Mouse (Mus musculus) natural killer cell, adult 2 months (primary cell): ENCODE measurements around the gene Laptm4a.

ENCODE experiments used
- DNase-seq, 2 experiments: peaks; one replicate each; pipeline ENCODE4 v3.0.0; 2022; ENCODE audit warnings: low spot score in 2 of 2

Gene Laptm4a

DNA sequence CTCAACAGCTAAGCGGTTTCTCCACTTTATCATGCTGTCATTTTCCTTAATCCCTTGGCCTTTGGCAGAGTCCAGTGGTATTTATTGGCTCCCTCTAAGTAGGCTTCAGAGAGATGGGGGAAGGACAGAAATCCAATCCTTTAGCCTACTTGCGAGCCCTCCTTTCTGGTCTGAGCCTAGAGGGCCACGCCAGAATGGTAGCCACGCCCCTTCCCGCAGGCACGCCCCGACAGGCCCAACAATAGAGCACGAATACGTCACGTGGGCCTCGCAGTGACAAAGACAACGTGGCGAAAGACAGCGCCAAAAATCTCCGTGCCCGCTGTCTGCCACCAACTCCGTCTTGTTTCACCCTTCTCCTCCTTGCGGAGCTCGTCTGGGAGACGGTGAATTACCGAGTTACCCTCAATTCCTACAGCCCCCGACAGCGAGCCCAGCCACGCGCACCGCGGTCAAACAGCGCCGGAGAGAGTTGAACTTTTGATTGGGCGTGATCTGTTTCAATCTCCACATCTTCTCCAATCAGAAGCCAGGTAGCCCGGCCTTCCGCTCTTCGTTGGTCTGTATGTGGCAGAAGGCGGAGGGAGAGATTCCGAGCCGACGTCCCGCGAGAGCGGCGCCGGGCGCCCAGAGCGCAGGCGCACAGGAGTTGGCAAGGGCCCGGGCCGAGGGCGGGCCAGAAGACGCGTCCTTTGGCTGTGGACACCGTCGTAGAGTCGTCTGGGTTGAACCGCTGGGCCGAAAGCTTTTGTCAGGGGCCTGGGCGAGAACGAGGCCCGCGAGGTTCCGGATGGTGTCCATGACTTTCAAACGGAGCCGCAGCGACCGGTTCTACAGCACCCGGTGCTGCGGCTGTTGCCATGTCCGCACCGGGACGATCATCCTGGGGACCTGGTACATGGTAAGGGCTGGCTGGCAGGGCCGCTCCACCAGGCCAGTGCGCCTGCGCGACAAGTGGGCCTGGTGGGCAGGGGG lies at the start of gene Laptm4a:
Laptm4a (plus strand) TSS at position 271 of the 975 bp plus-strand sequence.
- peak; percentile 96 to 98 for DNase-seq

DNA sequence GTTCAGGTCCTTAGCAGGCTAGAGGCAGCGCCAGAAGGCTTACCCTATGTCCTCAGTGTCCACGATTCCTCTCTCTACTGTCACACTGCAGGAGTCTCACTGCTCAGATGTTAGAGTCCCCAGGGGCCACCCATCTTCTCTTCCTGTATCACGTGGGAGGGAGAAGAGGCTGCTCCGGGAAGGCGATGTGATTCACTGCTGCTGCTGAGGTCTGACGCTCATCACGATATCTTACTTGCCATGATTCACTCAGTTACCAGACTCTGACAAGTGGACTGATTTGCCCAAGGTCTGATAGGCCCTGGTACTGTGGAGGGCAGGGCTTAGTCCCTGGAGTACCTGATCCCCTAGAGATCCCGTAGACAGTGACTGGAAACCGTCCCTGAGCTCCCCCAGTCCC lies 45.9 kb upstream of the Laptm4a start:
- DNase-seq, result no peak

DNA sequence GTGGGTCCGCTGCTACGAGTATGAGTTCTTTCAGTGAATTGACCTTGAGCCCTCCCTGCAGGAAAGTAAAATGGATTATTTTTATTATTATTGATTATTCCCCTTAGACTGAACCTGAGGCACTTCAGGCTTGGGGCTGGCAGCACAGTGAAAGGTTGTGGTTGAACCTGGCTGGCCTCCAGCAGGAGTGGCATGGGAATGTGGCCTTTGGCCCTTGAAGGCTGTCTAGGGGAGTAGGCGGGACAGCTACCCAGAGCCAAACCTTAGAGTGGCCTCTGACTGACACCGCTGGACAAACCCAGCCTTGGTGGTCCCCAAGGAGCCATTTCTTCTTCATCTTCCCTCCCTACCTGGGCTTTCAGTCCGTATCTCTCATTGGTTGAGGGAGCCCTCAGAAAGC lies 44.6 kb upstream of the Laptm4a start:
- DNase-seq, result no peak

DNA sequence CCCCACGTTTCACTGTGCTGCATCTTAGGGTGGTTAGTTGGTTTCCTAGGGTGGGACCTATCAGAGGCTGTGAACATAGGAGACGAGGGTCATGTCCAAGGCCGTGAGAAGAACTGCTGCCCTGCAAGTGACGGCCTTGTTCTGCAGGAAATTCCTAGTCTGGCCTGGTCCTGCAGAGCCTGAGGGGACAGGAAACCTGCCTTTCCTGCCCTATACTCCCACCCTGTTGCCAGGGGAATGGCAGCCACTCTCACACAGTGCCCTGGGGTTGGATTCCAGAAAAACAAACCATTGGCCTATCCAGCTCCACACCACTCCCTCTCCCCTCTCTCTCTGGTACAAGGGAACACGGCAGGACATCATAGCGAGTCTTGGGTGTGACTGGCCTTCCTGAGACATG lies 44.1 kb upstream of the Laptm4a start:
- DNase-seq, result no peak

DNA sequence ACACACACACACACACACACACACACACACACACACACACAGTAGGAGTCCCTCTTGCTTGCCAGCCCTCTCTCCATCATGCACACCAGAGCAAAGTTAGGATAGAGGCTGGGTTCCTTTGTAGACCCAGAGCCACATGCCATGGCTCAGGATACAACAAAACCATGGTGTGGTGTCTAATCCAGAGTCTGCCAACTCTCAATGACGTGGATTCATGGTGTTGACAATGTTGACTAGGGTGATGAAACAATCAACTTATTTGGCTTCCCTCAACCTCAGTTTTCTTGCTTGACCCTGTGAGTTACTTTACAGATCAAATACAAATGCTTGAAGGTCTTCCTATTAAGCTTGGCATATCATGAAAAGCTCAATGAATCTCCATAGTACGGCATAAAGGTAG lies 42.7 kb upstream of the Laptm4a start:
- no peak for DNase-seq

DNA sequence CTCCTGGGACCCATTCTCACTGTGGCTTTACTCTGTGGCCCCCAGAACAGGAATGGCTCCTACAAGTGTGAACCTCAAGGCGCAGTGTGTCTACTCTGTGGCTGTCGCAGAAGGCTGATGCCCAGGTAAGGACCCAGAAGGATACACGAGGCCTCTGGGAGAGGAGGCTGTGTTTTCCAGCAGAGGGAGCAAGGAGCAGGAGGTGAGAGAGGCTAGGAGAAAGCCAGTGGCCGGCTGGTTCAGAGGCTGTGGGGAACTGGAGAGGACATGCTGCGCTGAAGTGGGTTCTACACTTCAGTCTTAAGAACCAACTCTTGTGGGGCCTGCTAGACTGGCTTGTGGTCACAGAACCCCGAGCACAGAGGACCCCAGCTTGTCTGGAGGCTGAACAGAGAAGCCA lies 42.1 kb upstream of the Laptm4a start:
- DNase-seq, result no peak

DNA sequence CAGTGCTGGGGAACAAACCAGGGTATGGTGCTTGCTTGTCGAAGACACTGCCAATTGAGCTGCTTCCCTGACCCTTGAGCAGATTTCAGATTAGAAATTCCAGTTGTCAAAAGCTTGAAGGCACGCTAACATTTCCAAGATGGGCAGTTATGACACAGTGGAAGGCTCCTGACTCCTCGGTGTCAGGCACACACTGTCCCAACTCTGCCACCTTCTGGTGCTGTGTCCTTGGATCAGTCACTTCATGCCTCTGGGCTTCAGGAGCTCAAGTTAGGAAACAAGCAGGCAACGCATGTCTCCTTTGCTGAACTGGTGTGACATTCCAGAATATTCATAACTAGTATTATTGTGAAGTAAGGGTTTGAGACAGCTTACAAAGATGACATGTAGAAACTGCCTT lies 39.7 kb upstream of the Laptm4a start:
- no peak for DNase-seq

DNA sequence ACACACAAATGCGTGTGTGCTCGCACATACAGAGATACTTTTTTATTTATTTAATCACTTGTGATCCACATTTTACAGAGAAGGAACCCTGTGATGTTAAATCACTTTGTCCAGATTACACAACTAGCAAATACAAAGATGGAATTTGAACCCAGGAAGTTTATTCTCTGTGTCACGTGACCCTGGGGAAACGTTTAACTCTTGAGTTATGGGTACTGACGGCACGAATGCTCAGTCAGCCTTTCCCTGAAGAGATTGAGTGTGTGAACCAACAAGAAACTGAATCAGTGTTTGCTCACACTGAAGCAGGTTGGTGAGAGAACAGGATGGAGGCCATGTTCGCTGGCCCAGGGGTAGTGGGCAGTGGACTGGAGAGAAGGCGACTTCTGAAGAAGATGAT lies 39.1 kb upstream of the Laptm4a start:
- DNase-seq, result no peak

DNA sequence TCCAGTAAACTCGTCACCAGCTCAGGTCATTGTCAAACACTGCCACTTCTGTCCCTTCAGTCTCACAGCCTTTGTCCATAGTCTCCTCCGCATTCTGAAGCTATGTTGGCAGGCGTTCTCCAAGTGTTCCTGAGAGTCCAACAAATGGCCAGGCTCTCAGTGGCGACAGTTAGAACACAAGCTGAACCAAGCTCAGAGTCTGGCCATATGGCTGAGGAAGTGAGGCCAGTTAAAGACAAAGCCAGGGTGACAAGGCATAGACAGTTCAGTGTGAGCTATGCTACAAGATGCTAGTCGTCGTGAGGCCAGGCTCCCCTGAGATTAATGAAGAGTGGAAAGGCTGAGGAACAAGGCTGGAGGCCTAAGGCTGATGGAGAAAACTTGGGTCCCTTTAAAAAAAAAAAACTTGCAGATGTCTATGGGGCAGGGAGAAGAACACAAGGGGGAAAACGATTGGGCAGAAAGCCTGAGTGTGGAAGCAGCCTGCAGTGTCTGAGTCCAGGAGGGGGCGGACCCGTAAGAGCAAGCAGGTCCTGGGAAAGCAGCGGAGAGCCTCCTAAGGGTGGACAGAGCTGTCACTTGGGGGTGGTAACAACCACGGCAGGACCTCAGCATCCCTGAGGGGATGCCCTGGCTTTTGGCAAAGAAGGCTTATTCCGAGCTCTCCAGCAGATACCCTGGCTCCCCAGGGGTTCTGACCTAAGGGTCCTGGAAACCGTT lies 36.9 kb upstream of the Laptm4a start:
- DNase-seq, result no peak

DNA sequence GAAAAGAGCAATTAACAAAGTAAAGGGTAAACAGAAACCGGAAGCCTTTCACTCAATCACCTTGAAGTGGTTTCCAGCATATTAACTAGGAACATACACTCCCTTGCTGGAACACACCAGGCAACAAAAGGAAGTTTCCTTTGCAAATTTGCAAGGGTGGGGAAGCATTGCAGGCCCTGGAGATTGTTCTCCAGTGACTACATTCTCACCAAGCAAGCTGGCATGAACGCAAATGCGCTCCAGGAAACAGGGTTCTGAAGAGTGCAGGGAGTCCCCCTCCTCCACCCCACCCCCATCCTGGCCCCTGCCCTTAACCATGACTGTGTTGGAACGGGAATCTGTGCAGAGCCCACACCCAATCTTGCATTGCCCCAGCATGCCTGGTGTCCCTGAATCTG lies 36.3 kb upstream of the Laptm4a start:
- DNase-seq, result no peak

DNA sequence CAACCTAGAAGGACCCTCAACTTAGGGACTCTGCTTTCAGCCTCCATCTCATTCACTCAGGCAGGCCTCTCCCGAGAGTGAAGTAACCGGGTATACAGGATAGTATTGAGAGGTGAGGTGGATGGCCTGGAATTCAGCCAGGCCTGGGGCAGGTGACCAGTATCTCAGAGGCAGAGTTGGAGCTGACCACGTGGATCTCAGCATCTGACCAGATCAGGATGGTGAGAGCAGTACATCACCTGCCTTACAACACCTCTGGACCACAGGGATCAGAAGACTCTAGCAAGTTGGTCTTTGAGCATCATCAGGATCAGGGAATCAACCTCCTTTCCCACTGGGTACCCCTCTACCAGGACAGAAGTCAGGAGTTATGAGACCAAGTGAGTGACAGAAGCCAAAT lies 35.5 kb upstream of the Laptm4a start:
- no peak for DNase-seq

DNA sequence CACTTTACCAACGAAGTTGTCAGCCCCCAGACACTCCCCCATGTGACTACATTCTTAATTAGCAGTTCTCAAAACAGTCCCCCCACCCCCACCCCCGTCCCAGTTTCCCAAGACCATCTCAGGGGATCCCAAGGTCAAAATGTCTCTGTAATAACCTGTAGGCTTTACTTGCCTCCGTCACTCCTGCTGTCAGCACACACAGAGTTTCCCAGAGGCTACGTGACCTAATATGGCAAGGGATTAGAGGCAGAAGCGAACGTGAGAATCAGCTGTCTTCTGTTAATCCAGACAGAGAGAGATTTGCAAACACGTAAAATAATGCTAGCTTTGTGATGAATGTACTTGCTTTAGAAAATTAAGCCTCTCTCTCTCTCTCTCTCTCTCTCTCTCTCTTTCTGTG lies 33.0 kb upstream of the Laptm4a start:
- DNase-seq, result no peak

DNA sequence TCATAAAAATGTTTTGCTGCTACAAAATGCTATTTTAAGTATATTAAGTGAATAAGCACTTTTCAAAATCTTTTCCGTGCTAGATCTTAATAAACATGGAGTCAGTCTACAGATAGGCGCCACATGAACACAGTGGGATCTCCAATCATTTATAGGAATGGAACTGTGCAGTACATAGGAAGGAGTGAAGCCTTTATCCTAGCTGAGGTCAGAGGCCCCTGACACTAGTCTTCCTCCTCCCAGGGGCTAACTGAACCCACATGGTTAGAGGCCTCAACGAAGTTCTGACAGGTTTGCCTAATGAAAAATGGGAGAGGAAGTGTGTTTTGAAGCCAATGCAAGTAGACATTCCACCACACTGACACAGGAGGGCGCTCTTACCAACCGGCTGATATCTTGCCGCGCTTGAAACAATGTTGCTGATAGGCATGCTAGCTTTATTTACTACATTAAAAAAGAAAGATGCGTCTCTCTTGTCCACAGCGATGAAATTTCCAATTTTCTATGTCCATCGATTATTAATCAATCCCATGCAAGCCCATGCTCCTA lies 32.3 kb upstream of the Laptm4a start:
- DNase-seq, result peak; percentile 44 to 73

DNA sequence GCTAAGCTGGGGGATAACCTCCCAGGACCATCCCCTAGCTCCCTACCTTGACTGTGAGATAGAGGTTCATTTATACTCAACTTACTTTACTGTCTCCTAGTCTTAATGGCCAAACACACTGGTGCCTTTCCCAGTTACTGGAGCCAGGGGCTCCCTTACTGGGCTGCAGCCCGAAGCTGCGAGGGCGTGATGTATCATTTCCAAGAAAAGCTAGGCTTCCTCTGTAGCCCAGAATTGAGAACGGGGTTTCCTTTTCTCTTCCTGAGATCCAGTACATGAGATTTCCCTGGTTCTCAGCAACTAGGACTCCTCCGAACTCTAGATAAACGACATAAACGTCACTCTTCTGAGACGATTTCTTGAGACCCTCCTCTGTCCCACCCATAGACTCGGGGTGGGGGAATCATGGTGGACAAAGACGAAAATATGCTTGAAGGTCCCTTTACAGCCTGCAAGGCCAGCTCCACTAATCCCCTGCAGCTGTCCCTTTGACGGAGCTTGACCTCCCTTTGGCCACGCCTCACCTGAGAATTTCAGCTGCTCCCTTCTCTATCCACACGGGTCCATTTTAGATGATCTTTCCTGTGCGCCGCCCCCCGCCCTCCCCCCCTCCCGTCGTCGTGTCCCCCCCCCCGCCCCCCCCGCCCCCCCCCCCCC lies 28.5 kb upstream of the Laptm4a start:
- no peak for DNase-seq

DNA sequence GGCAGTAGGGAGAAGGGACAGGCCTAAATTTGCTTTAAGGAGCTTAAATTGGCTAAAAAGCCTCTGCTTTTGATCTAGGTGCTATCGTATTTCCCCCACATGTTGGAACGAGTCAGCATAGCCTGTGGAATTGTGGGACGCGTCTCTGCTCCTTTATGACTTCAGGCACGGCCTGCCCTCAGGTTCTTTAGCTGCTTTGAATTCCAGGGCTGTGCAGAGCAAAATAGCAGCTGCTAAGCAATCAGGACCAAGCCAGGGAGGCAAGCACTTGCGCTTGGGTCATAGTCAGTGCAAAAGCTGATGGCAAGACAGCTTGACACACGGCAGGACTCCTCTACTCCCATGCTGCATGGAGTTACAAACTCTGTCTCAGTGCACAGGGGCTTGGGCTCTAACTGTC lies 24.3 kb upstream of the Laptm4a start:
- no peak for DNase-seq

DNA sequence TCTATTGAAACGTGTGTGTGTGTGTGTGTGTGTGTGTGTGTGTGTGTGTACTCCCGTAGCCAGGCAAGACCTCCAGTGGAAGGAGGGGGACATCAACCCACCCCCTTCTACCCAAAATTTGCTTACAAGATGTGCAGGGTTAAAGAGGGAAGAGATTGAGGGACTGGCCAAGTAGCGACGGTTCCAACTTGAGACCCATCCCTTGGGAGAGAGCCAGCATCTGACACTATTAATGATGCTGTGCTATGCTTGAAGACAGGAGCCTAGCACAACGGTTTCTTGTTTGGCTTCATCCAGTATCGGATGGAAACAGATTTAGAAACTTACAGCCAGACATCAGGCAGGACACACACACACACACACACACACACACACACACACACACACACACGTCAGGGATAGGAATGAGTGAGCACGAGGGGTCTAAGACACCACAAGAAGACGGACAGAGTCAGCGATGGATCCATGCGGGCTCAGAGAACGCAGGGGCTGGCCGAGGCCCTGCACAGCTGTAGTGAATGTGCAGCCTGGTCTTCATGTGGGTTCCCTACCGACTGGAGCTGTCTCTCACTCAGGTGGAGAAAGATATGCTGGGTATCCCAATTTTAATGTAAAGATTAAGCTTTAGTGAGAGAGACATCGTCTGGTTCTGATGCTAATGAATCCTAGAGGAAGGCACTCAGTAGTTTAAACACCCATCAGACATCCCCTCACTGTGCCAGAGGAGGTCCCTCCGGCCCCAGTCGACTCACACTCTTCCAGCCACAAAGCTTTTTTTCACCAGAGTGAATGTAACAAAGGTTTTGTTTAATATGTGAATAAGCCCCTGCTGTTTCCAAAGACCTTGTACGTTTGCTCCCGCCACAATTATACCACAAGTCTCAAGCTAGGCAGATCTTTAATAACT lies 22.3 kb upstream of the Laptm4a start:
- no peak for DNase-seq

DNA sequence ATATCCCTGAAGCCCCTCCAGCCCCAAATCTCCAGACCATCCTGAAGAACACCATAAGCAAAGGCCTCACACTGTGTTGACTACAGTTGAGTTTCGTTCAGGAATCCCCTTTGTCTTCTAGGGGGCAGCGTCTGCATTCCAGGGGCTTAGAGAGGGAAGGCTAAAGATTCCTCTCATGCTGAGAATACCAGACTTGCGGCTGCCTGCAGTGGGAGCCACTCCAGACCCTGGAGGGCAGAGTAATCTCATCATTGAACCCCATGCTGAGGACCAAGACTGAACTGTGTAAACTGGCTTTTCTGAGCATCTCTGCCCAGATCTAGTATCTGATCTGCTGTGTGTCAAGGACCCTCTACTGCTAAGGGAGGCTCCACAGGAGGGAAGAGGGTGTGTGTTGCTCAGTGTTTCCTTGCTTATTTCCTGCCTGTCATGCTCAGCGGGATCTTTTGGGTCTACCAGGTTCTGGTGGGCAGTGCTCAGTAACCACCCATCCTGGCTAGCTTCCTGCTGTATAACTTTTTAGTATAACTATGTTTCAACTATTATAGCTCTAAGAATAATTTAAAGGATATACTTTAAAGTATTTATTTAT lies 21.3 kb upstream of the Laptm4a start:
- DNase-seq, result no peak

DNA sequence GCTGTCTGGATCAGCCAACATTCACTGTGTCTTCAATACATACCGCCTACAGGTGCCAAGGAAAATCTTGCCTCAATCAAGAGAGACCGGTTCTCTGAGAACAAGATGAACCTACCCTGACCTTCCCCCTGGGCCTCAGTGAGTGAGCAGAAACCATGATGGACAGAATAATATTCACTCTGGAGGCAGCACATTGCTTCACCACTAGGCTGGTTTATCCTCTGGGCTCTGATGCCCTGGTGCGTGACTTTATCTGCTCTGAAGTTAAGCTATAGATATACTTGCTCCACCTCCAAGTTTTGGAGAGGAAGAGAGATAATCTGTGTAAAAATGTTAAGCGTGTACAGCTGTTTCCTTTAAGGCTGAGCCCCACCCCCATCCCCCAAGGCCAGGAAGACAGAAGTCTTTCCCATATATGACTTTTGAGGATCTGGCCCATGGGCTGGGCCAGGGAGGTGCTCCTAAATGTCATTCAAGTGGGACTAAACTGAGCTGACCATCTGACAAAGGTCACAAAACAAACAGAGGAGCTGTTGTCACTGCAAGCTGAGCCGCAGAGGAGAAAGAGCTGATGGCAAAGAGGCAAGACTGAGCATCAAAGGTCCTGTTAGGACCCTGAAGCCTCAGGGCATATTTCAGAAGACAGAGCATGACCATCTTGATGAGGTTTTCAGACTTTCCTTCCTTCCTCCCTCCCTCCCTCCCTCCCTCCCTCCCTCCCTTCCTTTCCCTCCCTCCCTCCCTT lies 20.4 kb upstream of the Laptm4a start:
- DNase-seq, result no peak

DNA sequence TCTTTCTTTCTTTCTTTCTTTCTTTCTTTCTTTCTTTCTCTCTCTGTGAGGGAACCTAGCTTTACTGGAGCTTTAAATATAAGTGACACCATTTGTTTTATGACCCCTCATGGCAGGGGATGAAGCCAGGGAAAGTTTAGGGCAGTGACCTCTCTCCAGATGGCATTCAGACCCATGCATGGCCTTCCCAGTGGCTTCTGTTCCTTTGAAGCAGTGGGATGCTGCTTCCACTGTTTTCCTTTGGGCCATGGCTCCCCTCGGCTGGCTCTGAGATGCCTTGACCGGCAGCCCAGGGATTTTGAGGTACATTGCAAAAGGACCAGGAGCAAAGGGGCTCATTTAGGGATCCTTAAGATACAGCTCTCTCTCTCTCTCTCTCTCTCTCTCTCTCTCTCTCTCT lies 19.5 kb upstream of the Laptm4a start:
- no peak for DNase-seq

DNA sequence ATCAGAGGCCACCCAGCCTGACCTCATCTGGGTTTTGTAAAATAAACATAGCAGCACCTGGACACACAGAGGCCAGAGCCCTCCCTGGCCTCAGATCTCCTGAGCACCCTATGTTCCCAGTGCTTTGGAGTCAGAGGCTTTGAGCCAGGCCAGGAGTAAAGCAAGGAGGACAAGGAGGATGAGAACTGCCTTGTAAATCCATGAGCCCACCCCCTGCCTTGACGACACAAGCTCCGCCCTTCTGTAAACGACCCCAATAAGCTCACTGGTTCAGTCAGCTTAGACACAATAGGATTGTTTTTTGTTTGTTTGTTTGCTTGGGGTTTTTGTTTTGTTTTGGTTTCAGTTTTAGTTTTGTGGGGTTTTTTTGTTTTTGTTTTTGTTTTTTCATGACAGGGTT lies 19.0 kb upstream of the Laptm4a start:
- no peak for DNase-seq
